Mouse (Mus musculus) right cerebral cortex, postnatal 25 days (tissue): ENCODE data around the gene Lap3.
A peak's percentile ranks its signal among the peaks of the same experiment; 100 is the strongest.

Experiments used
- DNase-seq: peaks from one replicate; pipeline ENCODE4 v3.0.0; 2022

Lap3 gene

GRCm38 (mm10) chr5:45496479-45496878 lies 3.3 kb downstream of the Lap3 start:
- DNase-seq = no peak

GRCm38 (mm10) chr5:45496930-45497550 lies 3.9 kb downstream of the Lap3 start:
- DNase-seq = no peak

- DNase-seq = no peak
These were observed 4.4 kb downstream of the Lap3 start for GRCm38 (mm10) chr5:45497564-45497963.

DNA sequence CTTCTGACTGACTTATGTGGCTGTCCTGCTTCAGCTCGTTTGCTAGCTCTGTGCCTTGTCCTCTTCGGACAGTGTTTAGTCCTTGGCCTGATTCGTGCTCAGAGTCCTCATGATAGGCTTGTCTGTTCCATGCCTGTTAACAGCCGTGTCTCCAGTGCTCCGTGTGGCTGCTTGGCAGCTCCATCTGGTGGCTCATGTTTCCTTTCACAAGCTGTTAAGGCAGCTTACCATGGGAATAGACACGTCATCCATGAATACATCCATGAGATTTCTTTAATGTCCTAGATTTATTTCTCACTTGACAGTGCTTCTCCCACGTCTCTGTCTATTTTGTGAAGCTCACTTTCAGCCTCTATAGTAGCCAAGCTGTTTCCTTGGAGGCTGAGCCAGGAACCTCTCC lies 16.9 kb downstream of the Lap3 start:
- no peak for DNase-seq

DNA sequence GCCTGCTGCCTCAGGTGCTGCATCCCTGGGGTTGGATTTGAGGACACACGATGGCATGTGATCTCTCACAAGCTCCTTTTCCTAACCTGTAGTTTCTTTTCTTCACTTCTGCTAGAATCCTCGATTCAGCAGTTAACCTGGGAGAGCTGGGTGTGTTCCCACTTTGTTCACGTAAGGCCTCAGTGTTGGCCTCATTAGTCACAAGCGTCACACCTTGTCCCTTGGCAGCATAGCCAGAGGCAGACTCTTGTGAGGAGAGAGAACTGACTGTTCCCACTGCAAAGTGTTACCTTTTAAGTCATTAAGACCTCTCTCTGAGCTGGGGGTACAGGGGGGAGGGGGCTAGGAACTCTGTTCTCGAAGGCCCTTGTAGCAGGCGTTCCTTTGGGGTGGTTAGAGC lies 19.7 kb downstream of the Lap3 start:
- DNase-seq = no peak

- no peak for DNase-seq
These were observed 20.3 kb downstream of the Lap3 start for GRCm38 (mm10) chr5:45513511-45513910.

- no peak for DNase-seq
These were observed 21.4 kb downstream of the Lap3 start for GRCm38 (mm10) chr5:45514599-45514998.

DNA sequence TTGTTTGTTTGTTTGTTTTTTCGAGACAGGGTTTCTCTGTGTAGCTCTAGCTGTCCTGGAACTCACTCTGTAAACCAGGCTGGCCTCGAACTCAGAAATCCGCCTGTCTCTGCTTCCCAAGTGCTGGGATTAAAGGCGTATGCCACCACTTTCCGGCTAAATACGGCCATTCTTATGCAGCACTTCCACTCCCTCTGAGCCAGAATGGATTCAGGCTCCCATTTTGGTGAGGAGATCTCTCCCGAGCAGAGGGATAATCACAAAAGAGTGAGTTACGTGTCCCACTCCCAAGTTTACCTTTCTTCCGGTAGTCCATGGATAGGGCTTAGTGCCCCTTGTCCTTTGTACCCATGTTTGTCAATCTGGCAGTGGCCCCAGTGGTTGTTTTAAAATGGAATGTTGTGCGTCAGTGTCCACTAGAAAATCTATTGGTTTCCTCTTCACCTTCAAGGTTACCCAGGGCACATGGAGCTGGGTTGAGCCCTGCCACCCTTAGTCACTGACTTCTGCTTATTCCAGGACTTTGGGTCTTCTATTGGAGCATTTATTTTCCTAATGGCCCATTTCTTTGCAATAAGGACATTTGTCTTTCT lies 22.1 kb downstream of the Lap3 start:
- no peak for DNase-seq

DNA sequence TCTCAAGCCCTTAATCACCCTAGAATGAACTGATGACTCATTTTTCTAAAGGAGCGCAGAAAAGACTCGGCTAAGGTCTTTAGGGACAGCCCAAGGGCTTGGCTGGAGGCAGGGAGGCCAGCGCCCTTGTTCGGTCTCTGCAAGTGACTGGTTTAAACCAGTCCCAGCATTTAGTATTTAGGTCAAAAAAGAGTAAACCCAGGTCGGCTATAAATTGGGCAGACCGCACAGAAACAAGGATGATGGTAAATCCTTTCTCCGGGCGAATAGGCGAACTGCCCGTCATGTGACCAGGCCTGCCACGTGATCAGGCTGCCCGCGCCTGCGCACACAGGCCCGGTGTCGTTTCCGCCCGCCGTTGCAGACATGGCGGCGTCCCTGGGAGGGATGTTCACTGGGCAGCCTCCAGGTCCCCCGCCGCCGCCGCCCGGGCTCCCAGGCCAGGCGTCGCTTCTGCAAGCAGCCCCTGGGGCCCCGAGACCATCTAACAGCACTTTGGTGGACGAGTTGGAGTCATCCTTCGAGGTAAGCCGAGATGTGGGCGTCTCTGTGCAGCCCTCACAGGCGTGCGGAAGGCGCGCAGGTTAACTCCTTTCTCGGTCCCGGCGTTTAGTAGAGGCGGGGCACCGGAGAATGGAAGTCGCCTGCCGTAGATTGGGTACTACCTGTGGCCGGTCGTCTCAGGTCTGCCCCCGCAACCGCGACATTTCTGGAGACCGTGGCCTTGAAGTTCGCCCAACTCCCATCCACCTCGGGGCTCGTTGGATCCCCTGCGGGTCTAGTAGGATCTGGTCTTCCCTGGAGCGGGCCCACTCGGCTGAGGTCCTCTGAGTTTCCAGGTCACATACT lies 27.0 kb downstream of the Lap3 start, which contains the start of gene Med28:
Gene Med28, plus strand, starts transcription at position 270 of the 849 bp plus-strand sequence.
- DNase-seq = peak; percentile 95

GRCm38 (mm10) chr5:45520809-45521110 lies 27.6 kb downstream of the Lap3 start:
- DNase-seq = no peak

DNA sequence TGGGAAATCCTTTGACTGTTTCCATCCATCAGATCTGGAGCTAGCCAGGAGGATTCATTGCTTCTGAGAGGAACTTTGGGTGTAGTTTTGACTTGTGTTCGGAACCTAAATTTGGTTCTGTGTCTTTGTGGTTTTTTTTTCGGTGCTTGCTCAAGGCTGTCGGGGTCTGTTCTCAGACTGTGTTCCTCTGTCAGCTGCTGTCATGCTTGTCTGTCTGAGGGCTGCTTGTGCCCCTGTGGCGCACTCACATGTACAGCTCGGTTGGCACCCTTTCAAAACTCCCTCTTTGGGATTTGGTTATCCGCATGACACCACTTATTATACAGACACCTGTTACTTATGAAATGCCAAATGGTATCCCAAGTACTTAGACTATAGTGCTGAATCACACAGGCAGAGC lies 28.4 kb downstream of the Lap3 start:
- DNase-seq = no peak

DNA sequence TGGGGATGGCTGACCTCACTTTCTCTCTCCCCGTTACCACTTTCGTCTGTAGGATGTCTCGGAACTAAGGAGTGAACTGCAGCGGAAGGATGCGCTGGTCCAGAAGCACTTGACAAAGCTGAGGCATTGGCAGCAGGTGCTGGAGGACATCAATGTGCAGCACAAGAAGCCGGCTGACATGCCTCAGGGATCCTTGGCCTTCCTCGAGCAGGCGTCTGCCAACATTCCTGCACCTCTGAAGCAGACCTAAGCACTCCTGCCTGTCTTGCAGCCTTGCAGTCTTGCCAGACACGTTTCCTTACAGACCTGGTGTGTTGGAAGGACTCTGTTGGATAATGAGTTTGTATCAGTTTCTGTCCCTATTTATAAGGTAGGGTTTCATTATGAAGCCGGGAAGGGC lies 31.9 kb downstream of the Lap3 start:
- no peak for DNase-seq

- no peak for DNase-seq
These were observed 33.2 kb downstream of the Lap3 start for GRCm38 (mm10) chr5:45526338-45526737.

GRCm38 (mm10) chr5:45529696-45530095 lies 36.5 kb downstream of the Lap3 start:
- no peak for DNase-seq

DNA sequence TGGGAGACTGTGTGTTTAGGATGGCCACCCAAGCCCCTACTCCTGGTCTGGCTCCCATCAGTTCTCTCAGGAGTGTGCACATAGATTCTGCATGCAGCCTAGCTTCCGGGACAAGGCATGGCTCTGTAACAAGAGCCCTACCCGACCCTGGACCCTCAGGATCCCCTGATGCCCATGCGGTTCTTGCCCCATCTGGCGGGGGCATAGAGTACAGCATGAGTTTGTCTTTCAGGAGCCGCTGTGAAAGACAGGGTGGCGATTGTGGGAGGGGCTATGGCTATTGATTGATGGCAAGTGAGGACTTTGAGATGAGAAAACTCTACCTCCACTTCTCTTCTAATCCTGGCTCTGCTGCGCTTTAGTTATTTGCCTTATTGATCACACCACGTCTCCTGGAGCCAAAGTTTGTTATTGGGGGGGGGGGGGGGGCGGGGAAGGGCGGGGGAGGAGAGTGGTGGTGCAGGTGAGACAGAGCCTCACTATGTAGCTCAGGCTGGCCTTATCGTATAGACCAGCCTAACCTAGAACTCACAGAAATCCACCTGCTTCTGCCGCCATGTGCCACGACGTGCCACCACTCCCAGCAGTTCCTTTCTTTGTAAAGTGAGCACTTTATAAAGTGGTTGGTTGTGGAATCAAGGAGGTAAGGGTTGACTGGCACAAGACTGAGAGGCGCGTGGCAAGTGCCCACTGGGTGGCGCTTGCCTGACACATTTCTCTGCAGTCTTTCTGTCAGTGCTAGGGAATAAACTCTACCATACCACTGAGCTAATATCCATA lies 41.3 kb downstream of the Lap3 start:
- DNase-seq = peak; percentile 45

GRCm38 (mm10) chr5:45535177-45535576 lies 42.0 kb downstream of the Lap3 start:
- DNase-seq = no peak

- DNase-seq = no peak
These were observed 46.3 kb downstream of the Lap3 start for GRCm38 (mm10) chr5:45539502-45539901.

DNA sequence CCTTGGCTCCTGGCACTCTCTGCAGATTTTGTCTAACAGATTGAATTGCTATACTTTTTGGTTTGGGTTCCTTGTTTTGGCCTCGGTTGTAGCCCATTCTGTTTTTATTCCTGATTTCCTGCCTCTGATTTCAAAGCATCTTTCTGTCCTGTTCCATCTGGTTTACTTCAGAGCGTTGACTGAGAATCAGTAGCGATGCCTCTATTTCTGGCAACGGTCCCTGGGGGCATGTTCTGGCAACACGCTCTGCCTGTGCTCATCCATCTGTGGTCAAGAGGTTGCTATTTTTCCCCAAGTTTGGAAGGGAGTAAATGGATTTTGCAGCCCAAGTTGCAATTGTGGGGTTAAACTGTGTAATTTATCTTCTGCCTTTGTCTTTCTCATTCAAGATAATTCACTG lies 50.2 kb downstream of the Lap3 start:
- no peak for DNase-seq

- no peak for DNase-seq
These were observed 56.4 kb downstream of the Lap3 start for GRCm38 (mm10) chr5:45549586-45549985.
